Comparison of ENCODE assay signal across 28 mouse cellular contexts in the genomic region with DNA sequence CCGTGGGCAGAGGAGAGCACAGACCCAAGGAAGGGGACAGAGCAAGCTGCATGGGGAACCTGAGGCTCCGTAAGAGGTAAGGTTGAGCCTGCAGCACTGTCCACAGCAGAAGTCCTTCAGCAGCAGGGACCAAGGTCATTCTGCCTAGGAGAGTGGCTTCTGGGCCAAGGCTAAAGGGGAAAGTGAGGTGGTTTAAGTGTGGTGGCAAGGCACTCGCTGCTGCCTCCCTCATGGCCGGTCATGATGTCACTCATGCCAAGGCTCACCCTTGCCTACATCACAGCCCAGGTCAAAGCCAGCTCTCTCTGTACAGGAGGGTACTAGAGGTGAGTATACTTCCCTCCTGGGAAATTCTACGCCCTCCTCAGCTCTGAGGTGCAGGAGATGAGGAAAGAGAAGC. TPM values are rescaled to one million over a fixed set of nuclear protein-coding genes. Genes with fewer than 3 reads are reported as not detected.
DNase-seq lines count a peak whose midpoint lies in the region; ATAC-seq and TF ChIP-seq lines count a peak whose summit lies in the region.
"Had no signal": no experiment of that assay in that cellular context is flagged by ENCODE, and none has a peak within 500 bp of the region (broad histone marks: within the 10 kb centered on the region; RNA-seq: fewer than 3 reads in every experiment).

No protein-coding gene starts in this region.

- no peaks in the 10 kb centered on the region for H3K27me3 ChIP-seq in heart, embryonic 10.5 days (ENCODE audit: insufficient read depth, poor library complexity, severe bottlenecking)
- no peaks in the 10 kb centered on the region for H3K27me3 ChIP-seq in kidney, postnatal 0 days (ENCODE audit: insufficient read depth, low read length)
- H3K27me3 ChIP-seq: CH12.LX; embryonic facial prominence, embryonic 13.5 days; forebrain, embryonic 12.5 days; forebrain, embryonic 15.5 days; hindbrain, embryonic 13.5 days; intestine, embryonic 15.5 days; Patski had no signal

- H3K4me3 ChIP-seq in heart, embryonic 10.5 days = no peak overlapping the region
- no peak overlapping the region for H3K4me3 ChIP-seq in kidney, postnatal 0 days (replicated peaks; ENCODE audit: low read depth, low read length)
- H3K4me3 ChIP-seq: embryonic facial prominence, embryonic 10.5 days; embryonic facial prominence, embryonic 13.5 days; erythroblast, embryonic 14.5 days; forebrain, embryonic 12.5 days; forebrain, embryonic 15.5 days; hindbrain, embryonic 10.5 days; hindbrain, embryonic 13.5 days; intestine, embryonic 15.5 days had no signal

- H3K9me3 ChIP-seq in heart, embryonic 10.5 days = 0 out of 2 replicates have a peak, but pooled peaks cover 2% of the 10 kb centered on the region
- H3K9me3 ChIP-seq in kidney, postnatal 0 days (replicated peaks; ENCODE audit: low read length) = no peaks in the 10 kb centered on the region
- H3K9me3 ChIP-seq: embryonic facial prominence, embryonic 13.5 days; forebrain, embryonic 15.5 days; hindbrain, embryonic 13.5 days; intestine, embryonic 15.5 days had no signal

- H3K27ac ChIP-seq in heart, embryonic 10.5 days = peak overlapping the region; percentile 62; the same call in 1 of the 2 replicates
- H3K27ac ChIP-seq in kidney, postnatal 0 days = no peak overlapping the region
- H3K27ac ChIP-seq: embryonic facial prominence, embryonic 10.5 days; embryonic facial prominence, embryonic 13.5 days; forebrain, embryonic 12.5 days; forebrain, embryonic 15.5 days; hindbrain, embryonic 10.5 days; hindbrain, embryonic 13.5 days; intestine, embryonic 15.5 days had no signal

- peaks cover 14% of the 10 kb centered on the region for H3K4me1 ChIP-seq in heart, embryonic 10.5 days
- no peaks in the 10 kb centered on the region for H3K4me1 ChIP-seq in kidney, postnatal 0 days (replicated peaks; ENCODE audit: insufficient read depth, low read length)
- H3K4me1 ChIP-seq: embryonic facial prominence, embryonic 13.5 days; forebrain, embryonic 12.5 days; forebrain, embryonic 15.5 days; hindbrain, embryonic 10.5 days; hindbrain, embryonic 13.5 days had no signal

- H3K9ac ChIP-seq in kidney, postnatal 0 days (ENCODE audit: low read depth, low read length) = no peak overlapping the region
- H3K9ac ChIP-seq: embryonic facial prominence, embryonic 13.5 days; forebrain, embryonic 12.5 days; forebrain, embryonic 15.5 days; hindbrain, embryonic 13.5 days; intestine, embryonic 15.5 days had no signal

- H3K4me2 ChIP-seq in kidney, postnatal 0 days (ENCODE audit: low read length) = no peak overlapping the region
- H3K4me2 ChIP-seq: embryonic facial prominence, embryonic 13.5 days; forebrain, embryonic 12.5 days; forebrain, embryonic 15.5 days; hindbrain, embryonic 13.5 days; intestine, embryonic 15.5 days had no signal

- TF ChIP-seq CTCF in kidney, postnatal 0 days (IDR thresholded peaks at IDR 0.05; ENCODE audit: low read depth) = no peak

- peak; percentile 65 for DNase-seq in adrenal gland, adult 2 months
- no peak for DNase-seq in adrenal gland, postnatal 4 days (ENCODE audit: low spot score in 2 of 2)
- DNase-seq in heart, embryonic 10.5 days (ENCODE audit: low spot score) = no peak
- DNase-seq in heart, adult 9 months (ENCODE audit: low spot score in 2 of 2) = no peak
- DNase-seq in kidney, postnatal 0 days (ENCODE audit: low spot score) = no peak
- DNase-seq in kidney, adult 8-10 months = no peak
- DNase-seq: B cell, adult 2 months; cerebellum, adult 11-12 months; cerebellum, adult 8-10 months; cerebellum, postnatal 10 days; cerebellum, postnatal 36 days; embryo, embryonic 11 days; gastrocnemius, postnatal 25 days; heart, postnatal 10 days; heart, postnatal 36 days; kidney, adult 11 months; kidney, adult 9 months had no signal

- ATAC-seq in kidney, postnatal 0 days (replicated peaks; ENCODE audit: low FRiP score, low read depth) = 0 out of 2 replicates have a peak, but pooled peaks have one; percentile 23
- ATAC-seq: forebrain, embryonic 15.5 days; hindbrain, embryonic 16.5 days; intestine, embryonic 15.5 days; Patski had no signal

- H3K36me3 ChIP-seq in heart, embryonic 10.5 days = peaks cover 97% of the 10 kb centered on the region
- H3K36me3 ChIP-seq in kidney, postnatal 0 days (ENCODE audit: insufficient read depth, low read length) = peaks cover 66% of the 10 kb centered on the region

- 81% methylated on average over 5 of the region's 5 CpGs for WGBS in heart, embryonic 10.5 days
- 98% methylated on average over 5 of the region's 5 CpGs for WGBS in kidney, postnatal 0 days

RNA-seq across cellular contexts. Expression of gene Frmd8, which starts 11.3 kb away (rescaled TPM):
- total RNA-seq in adrenal gland, adult 2 months (2021) = 10 to 100 TPM; 41.2 to 51.4 TPM
- 27.8 and 36.4 TPM in 2 replicates for polyA plus RNA-seq in adrenal gland, adult 2 months (2012; rRNA removed)
- total RNA-seq in adrenal gland, postnatal 4 days (2021) = 10 to 100 TPM; 42.4 to 45.9 TPM
- polyA plus RNA-seq in heart, embryonic 10.5 days (2016; fragmentation: Nextera tagmentation; extraction: Ambion mirVana) = 40.6 and 46.3 TPM in 2 replicates
- 31.6 and 35.9 TPM in 2 replicates for polyA plus RNA-seq in kidney, postnatal 0 days (2015; fragmentation: Nextera tagmentation; extraction: Ambion mirVana)

RNA-seq across cellular contexts. Expression of gene Slc25a45, which starts 13.8 kb away (rescaled TPM):
- 10 to 100 TPM; 15.5 to 36.2 TPM for total RNA-seq in adrenal gland, adult 2 months (2021)
- polyA plus RNA-seq in adrenal gland, adult 2 months (2012; rRNA removed) = 42.4 and 44.6 TPM in 2 replicates
- 10 to 100 TPM; 25.9 to 26.3 TPM for total RNA-seq in adrenal gland, postnatal 4 days (2021)
- polyA plus RNA-seq in heart, embryonic 10.5 days (2016; fragmentation: Nextera tagmentation; extraction: Ambion mirVana) = 2.1 and 2.5 TPM in 2 replicates
- 19.9 and 24.5 TPM in 2 replicates for polyA plus RNA-seq in kidney, postnatal 0 days (2015; fragmentation: Nextera tagmentation; extraction: Ambion mirVana)
- polyA plus RNA-seq: erythroblast, embryonic 14.5 days had no signal

RNA-seq across cellular contexts. Expression of gene Tigd3, which starts 30.2 kb away (rescaled TPM):
- 1 to 10 TPM; 1.0 to 1.1 TPM for total RNA-seq in adrenal gland, adult 2 months (2021)
- 0.48 and 0.53 TPM in 2 replicates for polyA plus RNA-seq in adrenal gland, adult 2 months (2012; rRNA removed)
- total RNA-seq in adrenal gland, postnatal 4 days (2021) = 1 to 10 TPM; 3.1 TPM
- 2.4 and 2.9 TPM in 2 replicates for polyA plus RNA-seq in heart, embryonic 10.5 days (2016; fragmentation: Nextera tagmentation; extraction: Ambion mirVana)
- 2.9 and 3.6 TPM in 2 replicates for polyA plus RNA-seq in kidney, postnatal 0 days (2015; fragmentation: Nextera tagmentation; extraction: Ambion mirVana)

RNA-seq across cellular contexts. Expression of gene Dpf2, which starts 49.0 kb away (rescaled TPM):
- total RNA-seq in adrenal gland, adult 2 months (2021) = 100 to 1,000 TPM in 1 of 2 experiments, 10 to 100 TPM in 1; 90.6 to 125 TPM
- 51.7 and 56.3 TPM in 2 replicates for polyA plus RNA-seq in adrenal gland, adult 2 months (2012; rRNA removed)
- 100 to 1,000 TPM; 158 to 169 TPM for total RNA-seq in adrenal gland, postnatal 4 days (2021)
- 134 and 150 TPM in 2 replicates for polyA plus RNA-seq in heart, embryonic 10.5 days (2016; fragmentation: Nextera tagmentation; extraction: Ambion mirVana)
- polyA plus RNA-seq in kidney, postnatal 0 days (2015; fragmentation: Nextera tagmentation; extraction: Ambion mirVana) = 108 and 109 TPM in 2 replicates
